Mouse (Mus musculus): Measurements from ENCODE around the gene Fis1. TPM values are rescaled to one million over a fixed set of nuclear protein-coding genes. Genes with fewer than 3 reads are reported as not detected.

The Fis1 gene
- polyA plus RNA-seq, 1 experiment from 2014 or later, result 284 TPM

DNA sequence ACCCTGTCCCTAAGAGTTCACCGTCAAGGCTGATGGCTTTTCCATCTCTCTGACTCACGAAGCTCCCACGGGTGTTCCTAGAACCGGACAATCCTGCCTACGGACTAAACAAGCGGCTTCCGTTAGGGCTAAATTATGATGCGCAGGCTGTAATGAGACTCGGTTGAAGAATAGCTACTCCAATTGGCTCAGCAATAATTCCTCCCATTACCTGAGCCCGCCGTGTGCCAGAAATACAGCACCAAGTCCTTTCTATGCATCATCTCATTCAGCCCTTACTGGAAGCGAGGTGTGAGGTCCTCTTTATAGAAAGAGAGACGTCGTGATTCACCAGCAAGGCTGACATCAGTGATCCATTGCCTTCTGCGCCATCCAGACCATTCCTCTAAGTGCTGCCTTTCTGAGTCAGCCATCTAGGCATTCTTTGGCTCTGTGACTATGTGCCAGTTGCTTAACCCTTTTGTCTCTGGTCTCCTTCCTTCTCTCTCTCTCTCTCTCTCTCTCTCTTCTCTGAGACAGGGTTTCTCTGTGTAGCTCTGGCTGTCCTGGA, 59.4 kb downstream of the Fis1 start:
- no peaks in the 10 kb centered on the region for H3K4me1 ChIP-seq
- H3K36me3 ChIP-seq, result no peaks in the 10 kb centered on the region
- H3K27me3 ChIP-seq, result no peaks in the 10 kb centered on the region
- no peak overlapping the region for H3K27ac ChIP-seq
- ATAC-seq (replicated peaks; ENCODE audit: low FRiP score), result no peak
- no peaks in the 10 kb centered on the region for H3K9me3 ChIP-seq (replicated peaks)
- no peak overlapping the region for H3K4me3 ChIP-seq (replicated peaks)
- no peak overlapping the region for H3K9ac ChIP-seq
- 71% methylated on average over 15 of the region's 15 CpGs for WGBS
- H3K4me2 ChIP-seq, result no peak overlapping the region

MicroRNA genes within 50 kb of the gene (microRNA counts, 519-probe panel; counts per million panel counts)
- microRNA mmu-miR-702, result 31.7 counts per million

Small RNA genes lying within 50 kb of the gene (microRNA-seq; reads per million reads assigned to microRNA genes)
- 12.4 reads per million, percentile 31 among the genes with 10 or more reads in this experiment for gene Mir702

Other genes with a start within 250 kb of the Fis1 start
- 51.1 and 62.5 TPM in 2 replicates for gene Col26a1, start 70.1 kb upstream of the Fis1 start, polyA plus RNA-seq (2015; fragmentation: Nextera tagmentation; extraction: Ambion mirVana)
- 74.0 and 78.8 TPM in 2 replicates for gene Ift22, start 45.1 kb upstream of the Fis1 start, polyA plus RNA-seq (2015; fragmentation: Nextera tagmentation; extraction: Ambion mirVana)
- 3.0 and 4.1 TPM in 2 replicates for gene Cldn15, start 13.3 kb downstream of the Fis1 start, polyA plus RNA-seq (2015; fragmentation: Nextera tagmentation; extraction: Ambion mirVana)
- 42.9 and 52.5 TPM in 2 replicates for gene Plod3, start 33.7 kb downstream of the Fis1 start, polyA plus RNA-seq (2015; fragmentation: Nextera tagmentation; extraction: Ambion mirVana)
- gene Znhit1, start 34.7 kb downstream of the Fis1 start, polyA plus RNA-seq (2015; fragmentation: Nextera tagmentation; extraction: Ambion mirVana), result 86.4 and 102 TPM in 2 replicates
- 0.10 and 0.55 TPM in 2 replicates for gene Vgf, start 73.1 kb downstream of the Fis1 start, polyA plus RNA-seq (2015; fragmentation: Nextera tagmentation; extraction: Ambion mirVana)
- 181 and 194 TPM in 2 replicates for gene Ap1s1, start 92.9 kb downstream of the Fis1 start, polyA plus RNA-seq (2015; fragmentation: Nextera tagmentation; extraction: Ambion mirVana)
- gene Serpine1, start 119.0 kb downstream of the Fis1 start, polyA plus RNA-seq (2015; fragmentation: Nextera tagmentation; extraction: Ambion mirVana), result 0.45 and 0.48 TPM in 2 replicates
- gene Trim56, start 162.9 kb downstream of the Fis1 start, polyA plus RNA-seq (2015; fragmentation: Nextera tagmentation; extraction: Ambion mirVana), result 7.9 and 9.0 TPM in 2 replicates
- 0.09 TPM in 1 of 2 replicates, not detected in the other for gene Muc3, start 196.0 kb downstream of the Fis1 start, polyA plus RNA-seq (2015; fragmentation: Nextera tagmentation; extraction: Ambion mirVana)